Mouse (Mus musculus) limb, embryonic 10.5 days (tissue): ENCODE data around the gene Rundc3a. TPM values are rescaled to one million over a fixed set of nuclear protein-coding genes. Genes with fewer than 3 reads are reported as not detected.

Source experiments
- DNase-seq: peaks from one replicate; pipeline ENCODE4 v3.0.0-alpha.2; 2017; ENCODE audit warnings: low spot score
- H3K27ac ChIP-seq: fragments of 300-500 bp; sonication (generic); 2 replicates; pipeline ENCODE4 v1.5.1; 2016; ENCODE audit warnings: mild to moderate bottlenecking
- H3K27me3 ChIP-seq: fragments of 300-500 bp; sonication (generic); 2 replicates; pipeline ENCODE4 v1.6.1; 2016; ENCODE audit warnings: low read depth, mild to moderate bottlenecking; ENCODE audit not compliant: poor library complexity, severe bottlenecking
- H3K36me3 ChIP-seq: fragments of 300-500 bp; sonication (generic); 2 replicates; pipeline ENCODE4 v1.6.1; 2016; ENCODE audit warnings: mild to moderate bottlenecking, moderate library complexity
- H3K4me1 ChIP-seq: fragments of 300-500 bp; sonication (generic); 2 replicates; pipeline ENCODE4 v1.6.1; 2016
- H3K4me3 ChIP-seq: fragments of 300-500 bp; sonication (generic); 2 replicates; pipeline ENCODE4 v1.5.1; 2016; ENCODE audit warnings: mild to moderate bottlenecking, moderate library complexity
- H3K9me3 ChIP-seq: fragments of 300-500 bp; sonication (generic); replicated peaks from 2 replicates; pipeline ENCODE4 v1.6.1; 2016; ENCODE audit warnings: mild to moderate bottlenecking
- WGBS: fragments of 180-500 bp; shearing (Covaris S2); methylation state at CpG from one replicate; pipeline ENCODE4 v1.1.7; 2016; 5-methylcytosine and 5-hydroxymethylcytosine counted together
- polyA plus RNA-seq: library from polyadenylated mRNA; unstranded; fragments of >200 nt; fragmentation: Nextera tagmentation; extraction: Ambion mirVana; gene quantifications from 2 replicates; pipeline ENCODE4 v1.2.1, GENCODE M21; 2016

Gene Rundc3a
- polyA plus RNA-seq, 1 experiment from 2014 or later = 1.3 TPM

- Histone ChIP-seq H3K4me3 (no peak overlapping the region), H3K27ac (0 out of 2 replicates have a peak overlapping the region, but pooled peaks have one; percentile 5), H3K4me1 (peaks cover 19% of the 10 kb centered on the region), H3K36me3 (no peaks in the 10 kb centered on the region), H3K27me3 (peaks cover 47% of the 10 kb centered on the region), H3K9me3 (no peaks in the 10 kb centered on the region)
- DNase-seq = no peak
- WGBS = 85% methylated on average over 12 of the region's 12 CpGs
Observed at GRCm38 (mm10) chr11:102371926-102372685, 21.1 kb upstream of the Rundc3a start.

GRCm38 (mm10) chr11:102372936-102373335 lies 20.3 kb upstream of the Rundc3a start:
- Histone ChIP-seq H3K9me3 (no peaks in the 10 kb centered on the region), H3K4me3 (no peak overlapping the region), H3K27ac (0 out of 2 replicates have a peak overlapping the region, but pooled peaks have one; percentile 25), H3K27me3 (peaks cover 47% of the 10 kb centered on the region), H3K36me3 (no peaks in the 10 kb centered on the region), H3K4me1 (peaks cover 19% of the 10 kb centered on the region)
- DNase-seq = no peak
- WGBS = 34% methylated on average over 14 of the region's 14 CpGs

- H3K36me3 ChIP-seq = no peaks in the 10 kb centered on the region
- H3K9me3 ChIP-seq = no peaks in the 10 kb centered on the region
- no peak overlapping the region for H3K4me3 ChIP-seq
- peaks cover 47% of the 10 kb centered on the region for H3K27me3 ChIP-seq
- DNase-seq = no peak
- H3K27ac ChIP-seq = peak overlapping the region; percentile 25; the same call in 1 of the 2 replicates
- WGBS = 28% methylated on average over 2 of the region's 2 CpGs
- peaks cover 19% of the 10 kb centered on the region for H3K4me1 ChIP-seq
Observed at GRCm38 (mm10) chr11:102373646-102374045, 19.6 kb upstream of the Rundc3a start.

- 82% methylated on average over 7 of the region's 7 CpGs for WGBS
- H3K9me3 ChIP-seq = no peaks in the 10 kb centered on the region
- H3K27me3 ChIP-seq = peaks cover 47% of the 10 kb centered on the region
- no peaks in the 10 kb centered on the region for H3K36me3 ChIP-seq
- DNase-seq = no peak
- no peak overlapping the region for H3K27ac ChIP-seq
- no peak overlapping the region for H3K4me3 ChIP-seq
- peaks cover 19% of the 10 kb centered on the region for H3K4me1 ChIP-seq
Observed at GRCm38 (mm10) chr11:102374108-102374725, 19.0 kb upstream of the Rundc3a start.

GRCm38 (mm10) chr11:102375196-102376173 lies 17.7 kb upstream of the Rundc3a start:
- Histone ChIP-seq H3K27ac (peak overlapping the region; percentile 73), H3K9me3 (no peaks in the 10 kb centered on the region), H3K27me3 (peaks cover 44% of the 10 kb centered on the region), H3K36me3 (no peaks in the 10 kb centered on the region), H3K4me1 (peaks cover 19% of the 10 kb centered on the region), H3K4me3 (peak overlapping the region; percentile 42)
- WGBS = 4% methylated on average over 23 of the region's 23 CpGs
- DNase-seq = no peak

GRCm38 (mm10) chr11:102376196-102376835 lies 16.9 kb upstream of the Rundc3a start:
- peak overlapping the region; percentile 73 for H3K27ac ChIP-seq
- peaks cover 44% of the 10 kb centered on the region for H3K27me3 ChIP-seq
- H3K9me3 ChIP-seq = no peaks in the 10 kb centered on the region
- WGBS = 17% methylated on average over 8 of the region's 8 CpGs
- no peak for DNase-seq
- H3K36me3 ChIP-seq = no peaks in the 10 kb centered on the region
- peak overlapping the region; percentile 42 for H3K4me3 ChIP-seq
- peaks cover 23% of the 10 kb centered on the region for H3K4me1 ChIP-seq

- Histone ChIP-seq H3K9me3 (no peaks in the 10 kb centered on the region), H3K4me3 (no peak overlapping the region), H3K27me3 (peaks cover 42% of the 10 kb centered on the region), H3K4me1 (peaks cover 23% of the 10 kb centered on the region), H3K36me3 (no peaks in the 10 kb centered on the region), H3K27ac (no peak overlapping the region)
- DNase-seq = no peak
- 58% methylated on average over 12 of the region's 12 CpGs for WGBS
Observed at GRCm38 (mm10) chr11:102377186-102377585, 16.0 kb upstream of the Rundc3a start.

- Histone ChIP-seq H3K36me3 (no peaks in the 10 kb centered on the region), H3K9me3 (no peaks in the 10 kb centered on the region), H3K4me3 (no peak overlapping the region), H3K27me3 (peaks cover 15% of the 10 kb centered on the region), H3K27ac (no peak overlapping the region), H3K4me1 (peaks cover 21% of the 10 kb centered on the region)
- 82% methylated on average over 5 of the region's 5 CpGs for WGBS
- DNase-seq = no peak
Observed at GRCm38 (mm10) chr11:102380091-102380490, 13.1 kb upstream of the Rundc3a start.

GRCm38 (mm10) chr11:102381341-102382100 lies 11.7 kb upstream of the Rundc3a start:
- Histone ChIP-seq H3K4me1 (peaks cover 6% of the 10 kb centered on the region), H3K27me3 (peaks cover 2% of the 10 kb centered on the region), H3K27ac (no peak overlapping the region), H3K36me3 (no peaks in the 10 kb centered on the region), H3K9me3 (no peaks in the 10 kb centered on the region), H3K4me3 (no peak overlapping the region)
- WGBS = 66% methylated on average over 4 of the region's 4 CpGs
- no peak for DNase-seq

GRCm38 (mm10) chr11:102382794-102383193 lies 10.4 kb upstream of the Rundc3a start:
- Histone ChIP-seq H3K9me3 (no peaks in the 10 kb centered on the region), H3K27me3 (no peaks in the 10 kb centered on the region), H3K4me1 (0 out of 2 replicates have a peak, but pooled peaks cover 4% of the 10 kb centered on the region), H3K27ac (no peak overlapping the region), H3K36me3 (no peaks in the 10 kb centered on the region), H3K4me3 (no peak overlapping the region)
- DNase-seq = no peak
- 91% methylated on average over 3 of the region's 3 CpGs for WGBS

- no peak overlapping the region for H3K27ac ChIP-seq
- H3K27me3 ChIP-seq = no peaks in the 10 kb centered on the region
- H3K9me3 ChIP-seq = no peaks in the 10 kb centered on the region
- 86% methylated on average over 1 of the region's 1 CpGs for WGBS
- 0 out of 2 replicates have a peak, but pooled peaks cover 4% of the 10 kb centered on the region for H3K4me1 ChIP-seq
- no peak overlapping the region for H3K4me3 ChIP-seq
- no peaks in the 10 kb centered on the region for H3K36me3 ChIP-seq
- no peak for DNase-seq
Observed at GRCm38 (mm10) chr11:102383365-102384136, 9.7 kb upstream of the Rundc3a start.
